Mouse (Mus musculus): ENCODE measurements around the gene Psmb2.

DNA sequence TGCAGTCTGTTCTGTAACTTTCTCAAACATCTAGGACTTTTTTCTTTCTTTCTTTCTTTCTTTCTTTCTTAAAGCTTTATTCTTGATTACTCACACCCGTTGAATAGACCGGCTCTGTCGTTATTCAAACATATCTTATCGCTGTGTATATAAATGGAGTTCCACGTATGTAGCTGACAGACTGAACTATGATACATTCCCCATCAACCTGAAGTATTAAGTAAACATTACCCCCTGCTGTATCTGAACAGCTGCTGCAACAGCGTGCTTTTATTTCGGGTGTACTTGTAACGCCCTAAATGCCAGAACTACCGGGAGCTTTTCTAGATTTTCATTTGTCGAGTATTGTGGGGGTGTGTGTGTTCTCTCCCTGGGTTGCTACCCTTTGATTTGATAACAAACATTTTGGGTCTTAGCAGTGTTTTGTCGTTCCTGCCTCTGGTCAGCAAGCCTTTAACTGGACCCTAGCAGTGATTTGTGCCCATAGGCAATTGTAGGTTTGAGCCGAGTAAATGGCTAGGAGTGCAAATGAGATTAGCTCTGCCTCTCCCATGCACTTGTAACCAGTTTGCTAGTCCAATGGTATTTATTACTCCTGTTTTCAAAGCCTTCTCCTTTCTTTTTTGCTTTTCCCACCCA is 77.4 kb downstream of the Psmb2 start:
- TF ChIP-seq GATA1 (IDR thresholded peaks at IDR 0.05; ENCODE audit: borderline replicate concordance, low read length) (no peak), CTCF (IDR thresholded peaks at IDR 0.05; ENCODE audit: low read depth, low read length) (no peak), POLR2AphosphoS5 (IDR thresholded peaks at IDR 0.05; ENCODE audit: insufficient replicate concordance, low read depth, low read length) (no peak), TAL1 (conservative IDR thresholded peaks at IDR 0.05; ENCODE audit: low read depth, low read length) (no peak)

All from G1E (cell line).